Mouse (Mus musculus): ENCODE measurements at regions not wholly inside any gene's neighbourhood (a gene's known extent, or its start where the extent isn't known, plus 50 kb on each side); places are given as distances from the start of the nearest gene placed in this dataset.

- TF ChIP-seq GATA1 (IDR thresholded peaks at IDR 0.05; ENCODE audit: low read length): no peak
Observed at GRCm38 (mm10) chr3:115612859-115613258, 102.0 kb downstream of the S1pr1 start.

- TF ChIP-seq GATA1 (IDR thresholded peaks at IDR 0.05; ENCODE audit: low read length): no peak
Observed at GRCm38 (mm10) chr3:115608087-115608486, 106.8 kb downstream of the S1pr1 start.

GRCm38 (mm10) chr3:115604734-115605279, 110.1 kb downstream of the S1pr1 start:
- no peak for TF ChIP-seq GATA1 (IDR thresholded peaks at IDR 0.05; ENCODE audit: low read length)

GRCm38 (mm10) chr3:115604267-115604666, 110.6 kb downstream of the S1pr1 start:
- no peak for TF ChIP-seq GATA1 (IDR thresholded peaks at IDR 0.05; ENCODE audit: low read length)

DNA sequence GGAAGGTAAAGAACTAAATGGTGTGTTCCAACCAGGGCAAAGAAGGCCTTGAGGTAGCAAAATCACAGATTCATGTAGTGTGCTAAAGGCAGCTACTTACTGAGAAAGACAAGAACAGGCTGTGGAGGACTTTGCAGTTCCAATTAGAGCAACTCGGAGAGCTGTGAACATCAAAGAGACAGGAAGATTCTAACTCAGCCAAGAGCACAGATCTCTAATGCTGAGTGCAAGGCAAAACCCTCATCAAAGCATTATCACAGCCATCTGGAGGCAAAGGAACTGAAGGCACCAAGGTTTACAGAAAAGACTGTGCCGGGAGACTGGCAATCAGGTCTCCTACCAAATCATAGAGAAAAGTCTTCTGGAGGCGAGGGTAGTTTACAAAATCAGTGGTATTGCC, 111.1 kb downstream of the S1pr1 start:
- no peak for TF ChIP-seq GATA1 (IDR thresholded peaks at IDR 0.05; ENCODE audit: low read length)

- no peak for TF ChIP-seq GATA1 (IDR thresholded peaks at IDR 0.05; ENCODE audit: low read length)
Observed at GRCm38 (mm10) chr3:115599281-115599680, 115.6 kb downstream of the S1pr1 start.

DNA sequence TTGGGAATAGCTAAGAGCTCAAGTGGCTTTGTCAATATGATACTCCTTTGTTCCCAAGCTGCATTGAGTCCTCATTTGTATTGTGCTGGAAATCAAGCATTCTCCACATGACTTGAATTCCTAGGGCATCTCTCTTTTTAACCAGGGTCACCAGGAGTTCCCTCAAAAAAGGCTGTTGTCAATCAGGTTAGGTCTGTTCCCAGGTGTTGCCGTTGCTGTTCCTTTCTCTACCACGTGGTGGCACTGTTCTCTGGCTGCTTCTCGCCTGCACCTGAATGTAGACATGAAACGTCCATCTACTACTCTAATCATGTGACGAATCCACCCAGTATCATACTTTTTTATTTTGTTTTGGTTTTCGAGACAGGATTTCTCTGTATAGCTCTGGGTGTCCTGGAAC, 118.3 kb downstream of the S1pr1 start:
- no peak for TF ChIP-seq GATA1 (IDR thresholded peaks at IDR 0.05; ENCODE audit: low read length)

DNA sequence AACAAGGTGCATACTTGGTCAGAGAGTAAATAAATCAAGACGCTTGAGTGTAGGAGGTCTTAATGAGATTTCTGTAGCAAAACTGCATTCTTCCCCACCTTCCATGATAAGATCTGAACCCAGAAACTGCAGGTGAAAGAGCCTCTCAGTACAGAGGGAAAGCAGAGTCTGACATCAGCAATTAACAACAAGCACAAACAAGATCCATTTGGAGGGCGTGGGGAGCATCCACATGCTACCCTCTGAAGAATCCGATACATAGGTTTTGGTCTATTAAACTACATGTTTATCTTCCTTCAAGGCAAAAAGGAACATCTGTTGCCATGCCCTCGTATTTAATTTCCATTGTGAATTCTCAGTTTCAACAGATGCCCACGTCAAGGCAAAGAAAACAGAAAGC, 124.2 kb downstream of the S1pr1 start:
- TF ChIP-seq GATA1 (IDR thresholded peaks at IDR 0.05; ENCODE audit: low read length): no peak

DNA sequence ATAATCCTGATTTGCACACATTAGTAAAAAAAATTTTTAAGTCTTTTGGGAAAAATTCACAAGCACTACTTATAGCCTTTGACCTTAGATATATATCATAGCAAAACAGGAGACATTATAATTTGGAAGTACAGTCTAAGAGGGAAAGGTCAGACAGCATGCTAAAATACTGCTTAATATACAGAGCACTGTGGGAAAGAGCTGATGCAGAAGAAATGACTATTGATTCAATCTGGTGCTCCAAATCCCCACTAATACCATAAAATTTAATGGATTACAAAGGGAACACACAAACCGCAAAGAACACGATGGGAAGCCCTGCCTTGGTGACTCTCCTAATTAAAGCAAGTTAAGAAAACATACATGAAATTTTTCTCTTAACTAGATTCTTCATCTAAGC, 126.3 kb downstream of the S1pr1 start:
- no peak for TF ChIP-seq GATA1 (IDR thresholded peaks at IDR 0.05; ENCODE audit: low read length)

- TF ChIP-seq GATA1 (IDR thresholded peaks at IDR 0.05; ENCODE audit: low read length): no peak
Observed at GRCm38 (mm10) chr3:115580131-115580932, 134.5 kb downstream of the S1pr1 start.

- TF ChIP-seq GATA1 (IDR thresholded peaks at IDR 0.05; ENCODE audit: low read length): no peak
Observed at GRCm38 (mm10) chr3:115575371-115575770, 139.5 kb downstream of the S1pr1 start.

- no peak for TF ChIP-seq GATA1 (IDR thresholded peaks at IDR 0.05; ENCODE audit: low read length)
Observed at GRCm38 (mm10) chr3:115562735-115563134, 152.1 kb downstream of the S1pr1 start.

- no peak for TF ChIP-seq GATA1 (IDR thresholded peaks at IDR 0.05; ENCODE audit: low read length)
Observed at GRCm38 (mm10) chr3:115554809-115555708, 159.8 kb downstream of the S1pr1 start.

DNA sequence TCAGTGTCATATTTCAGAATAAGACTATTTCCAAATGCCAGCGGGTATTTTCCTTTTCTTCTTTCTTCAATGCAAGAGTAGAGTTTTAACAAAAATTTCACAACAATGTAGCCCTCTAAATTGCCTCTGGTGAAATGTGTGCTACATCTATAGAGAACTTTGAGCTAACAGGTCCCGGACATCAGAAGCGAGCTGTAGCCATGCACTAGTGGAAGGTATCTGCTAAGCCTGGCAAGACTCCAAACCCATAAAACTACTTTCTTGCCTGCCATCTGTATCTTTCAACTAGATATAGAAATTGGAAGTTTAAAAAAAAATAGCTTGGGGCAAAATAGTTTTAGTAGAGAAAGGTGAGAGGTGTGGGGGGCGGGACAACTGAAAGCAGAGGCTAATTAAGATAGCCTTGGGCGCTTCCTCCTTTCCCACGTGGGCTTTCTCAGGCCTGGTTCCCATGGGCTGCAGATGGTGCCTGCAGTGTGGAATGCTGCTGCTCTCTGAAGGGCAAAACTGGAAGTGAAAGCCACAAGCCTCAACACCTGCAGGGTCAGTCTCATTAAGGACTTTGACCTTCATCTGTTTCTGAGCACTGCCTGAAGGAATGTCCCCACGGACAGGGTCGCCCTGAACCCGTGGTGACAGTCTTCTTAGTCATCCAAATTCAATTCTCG, 160.9 kb downstream of the S1pr1 start:
- TF ChIP-seq GATA1 (IDR thresholded peaks at IDR 0.05; ENCODE audit: low read length): no peak

GRCm38 (mm10) chr3:115541789-115542188, 173.1 kb downstream of the S1pr1 start:
- TF ChIP-seq GATA1 (IDR thresholded peaks at IDR 0.05; ENCODE audit: low read length): no peak

DNA sequence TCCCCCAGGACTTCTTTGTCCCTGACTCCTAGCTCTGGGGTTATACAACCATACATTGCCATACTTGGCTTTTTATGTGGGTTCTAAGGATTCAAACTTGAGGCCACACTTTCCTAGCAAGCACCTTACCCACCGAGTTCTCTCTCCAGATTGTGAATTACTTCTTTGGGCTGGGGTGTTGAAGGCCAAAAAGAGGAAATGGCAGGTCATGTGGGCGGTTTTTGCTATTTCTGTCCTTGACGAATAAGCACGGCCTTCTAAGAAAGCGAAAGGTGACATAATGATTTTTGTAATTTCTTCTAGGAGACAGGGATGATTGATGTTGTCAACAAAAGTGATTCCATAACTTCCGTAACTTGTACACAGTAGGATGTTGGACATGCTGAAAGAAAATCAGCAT, 176.5 kb downstream of the S1pr1 start:
- TF ChIP-seq GATA1 (IDR thresholded peaks at IDR 0.05; ENCODE audit: low read length): no peak

All from G1E-ER4 (cell line).